ENCODE assay signal across 9 mouse cellular contexts in genomic region chr3:90652878-90653508, GRCm38 (mm10). TPM values are rescaled to one million over a fixed set of nuclear protein-coding genes. Genes with fewer than 3 reads are reported as not detected.
DNase-seq lines count a peak whose midpoint lies in the region; ATAC-seq and TF ChIP-seq lines count a peak whose summit lies in the region.
"Had no signal": no experiment of that assay in that cellular context is flagged by ENCODE, and none has a peak within 500 bp of the region (broad histone marks: within the 10 kb centered on the region; RNA-seq: fewer than 3 reads in every experiment).

No protein-coding gene starts in this region.

- no peaks in the 10 kb centered on the region for H3K36me3 ChIP-seq in MEL (ENCODE audit: control insufficient read depth in 1 of 2, insufficient read depth in 2 of 2, low read length in 2 of 2)
- H3K36me3 ChIP-seq in forebrain, postnatal 0 days (ENCODE audit: insufficient read depth): no peaks in the 10 kb centered on the region
- no peaks in the 10 kb centered on the region for H3K36me3 ChIP-seq in hindbrain, embryonic 13.5 days

- peak; percentile 90 for TF ChIP-seq RAD21 in MEL (IDR thresholded peaks at IDR 0.05; ENCODE audit: low read depth, low read length)

- TF ChIP-seq EP300 in MEL (IDR thresholded peaks at IDR 0.05; ENCODE audit: low read depth in 1 of 2, low read length in 2 of 2): no peak

- H3K9me3 ChIP-seq in MEL (replicated peaks; ENCODE audit: insufficient read depth, low read length): no peaks in the 10 kb centered on the region
- H3K9me3 ChIP-seq in forebrain, postnatal 0 days (ENCODE audit: low read length): no peaks in the 10 kb centered on the region
- no peaks in the 10 kb centered on the region for H3K9me3 ChIP-seq in hindbrain, embryonic 13.5 days

- TF ChIP-seq CTCF in MEL (IDR thresholded peaks at IDR 0.05 in 2 of 3, conservative IDR thresholded peaks at IDR 0.05 in 1 of 3; ENCODE audit: control insufficient read depth in 1 of 3, insufficient read depth in 1 of 3, low read depth in 2 of 3, low read length in 3 of 3, poor library complexity in 1 of 3, severe bottlenecking in 1 of 3): peak; percentile 71 to 92 (median 88)
- TF ChIP-seq CTCF in forebrain, postnatal 0 days (IDR thresholded peaks at IDR 0.05; ENCODE audit: low read depth): peak; percentile 90

- H3K4me1 ChIP-seq in MEL (ENCODE audit: control insufficient read depth in 1 of 2, insufficient read depth in 2 of 2, low read length in 2 of 2): no peaks in the 10 kb centered on the region
- H3K4me1 ChIP-seq in forebrain, postnatal 0 days (ENCODE audit: insufficient read depth): no peaks in the 10 kb centered on the region
- H3K4me1 ChIP-seq in hindbrain, embryonic 13.5 days (replicated peaks): no peaks in the 10 kb centered on the region

- DNase-seq in MEL (ENCODE audit: low read depth, low spot score): peak; percentile 68
- DNase-seq in cerebellum, adult 11 months: peak; percentile 43
- DNase-seq in forebrain, postnatal 0 days: peak; percentile 89
- peak; percentile 84 to 87 for DNase-seq in layer of hippocampus, postnatal 10 days (ENCODE audit: low spot score in 2 of 2)
- DNase-seq in lung, postnatal 25 days (ENCODE audit: low spot score): peak; percentile 73
- DNase-seq in retina, postnatal 1 day: peak; percentile 86
- peak; percentile 71 for DNase-seq in urinary bladder, postnatal 25 days (ENCODE audit: low spot score)

- no peak overlapping the region for H3K27ac ChIP-seq in MEL (ENCODE audit: control insufficient read depth, low read depth, low read length)
- no peak overlapping the region for H3K27ac ChIP-seq in forebrain, postnatal 0 days (ENCODE audit: low read depth, low read length)
- no peak overlapping the region for H3K27ac ChIP-seq in hindbrain, embryonic 13.5 days
- H3K27ac ChIP-seq: macrophage had no signal

- H3K4me2 ChIP-seq in forebrain, postnatal 0 days (ENCODE audit: low read depth): no peak overlapping the region
- H3K4me2 ChIP-seq in hindbrain, embryonic 13.5 days: no peak overlapping the region

- peaks cover 3 to 5% of the 10 kb centered on the region in 2 experiments; a peak in 3 of 4 replicates for H3K27me3 ChIP-seq in MEL (ENCODE audit: control insufficient read depth in 1 of 2, insufficient read depth in 2 of 2, low read length in 2 of 2)
- peaks cover 4% of the 10 kb centered on the region; the same call in 1 of the 2 replicates for H3K27me3 ChIP-seq in forebrain, postnatal 0 days (ENCODE audit: insufficient read depth, low read length)
- 0 out of 2 replicates have a peak, but pooled peaks cover 5% of the 10 kb centered on the region for H3K27me3 ChIP-seq in hindbrain, embryonic 13.5 days

- TF ChIP-seq POLR2A in MEL (IDR thresholded peaks at IDR 0.05; ENCODE audit: control insufficient read depth in 1 of 2, insufficient read depth in 1 of 2, low read depth in 1 of 2, low read length in 2 of 2, poor library complexity in 1 of 2): no peak

- no peak overlapping the region for H3K4me3 ChIP-seq in MEL (ENCODE audit: control insufficient read depth in 1 of 2, insufficient read depth in 1 of 2, low read depth in 2 of 2, low read length in 2 of 2)
- H3K4me3 ChIP-seq in forebrain, postnatal 0 days (ENCODE audit: low read depth, low read length): no peak overlapping the region
- H3K4me3 ChIP-seq in hindbrain, embryonic 13.5 days: no peak overlapping the region

- peak; percentile 90 for ATAC-seq in forebrain, postnatal 0 days
- ATAC-seq in hindbrain, embryonic 13.5 days (ENCODE audit: low FRiP score): peak; percentile 83

- H3K79me2 ChIP-seq in MEL (ENCODE audit: control insufficient read depth, insufficient read depth, low read length, poor library complexity): no peaks in the 10 kb centered on the region

- H3K9ac ChIP-seq in MEL (ENCODE audit: control insufficient read depth, low read depth, low read length, poor library complexity, severe bottlenecking): no peak overlapping the region
- H3K9ac ChIP-seq in forebrain, postnatal 0 days: no peak overlapping the region
- H3K9ac ChIP-seq in hindbrain, embryonic 13.5 days: no peak overlapping the region

- 35% methylated on average over 5 of the region's 5 CpGs for WGBS in forebrain, postnatal 0 days
- WGBS in hindbrain, embryonic 13.5 days: 40% methylated on average over 5 of the region's 5 CpGs

TF ChIP-seq in MEL, 35 proteins besides CTCF, POLR2A, EP300 and RAD21:
- no peak for TF ChIP-seq JUND (IDR thresholded peaks at IDR 0.05; ENCODE audit: low read depth, low read length)
- peak; percentile 67 for TF ChIP-seq SMC3 (IDR thresholded peaks at IDR 0.05; ENCODE audit: low read depth, low read length)
- peak; percentile 69 for TF ChIP-seq ZC3H11A (IDR thresholded peaks at IDR 0.05; ENCODE audit: low read depth, low read length)

RNA-seq across cellular contexts. Expression of gene S100a7a, which starts 0.8 kb away (rescaled TPM):
- not detected in 2 replicates for total RNA-seq in MEL (2012; rRNA removed)
- polyA plus RNA-seq in MEL (2012; ENCODE audit: insufficient read depth in 1 of 2, insufficient read length in 2 of 2, low read depth in 1 of 2, low replicate concordance in 2 of 2, missing spikeins in 1 of 2): not detected
- 0.19 and 0.23 TPM in 2 replicates for total RNA-seq in forebrain, postnatal 0 days (2014; rRNA removed)
- not detected in 2 replicates for polyA plus RNA-seq in forebrain, postnatal 0 days (2015; fragmentation: Nextera tagmentation; extraction: Ambion mirVana)
- not detected in 2 replicates for polyA plus RNA-seq in hindbrain, embryonic 13.5 days (2015; fragmentation: Nextera tagmentation; extraction: Ambion mirVana)
- total RNA-seq in layer of hippocampus, postnatal 10 days (2021): under 1 TPM in 1 of 2 experiments, not detected in 1; 0.27 TPM
- polyA plus RNA-seq: macrophage had no signal

RNA-seq across cellular contexts. Expression of gene S100a8, which starts 15.8 kb away (rescaled TPM):
- not detected in 2 replicates for total RNA-seq in MEL (2012; rRNA removed)
- not detected for polyA plus RNA-seq in MEL (2012; ENCODE audit: insufficient read depth in 1 of 2, insufficient read length in 2 of 2, low read depth in 1 of 2, low replicate concordance in 2 of 2, missing spikeins in 1 of 2)
- total RNA-seq in forebrain, postnatal 0 days (2014; rRNA removed): 6.7 and 15.1 TPM in 2 replicates
- 4.3 and 13.9 TPM in 2 replicates for polyA plus RNA-seq in forebrain, postnatal 0 days (2015; fragmentation: Nextera tagmentation; extraction: Ambion mirVana)
- 8.9 and 11.2 TPM in 2 replicates for polyA plus RNA-seq in hindbrain, embryonic 13.5 days (2015; fragmentation: Nextera tagmentation; extraction: Ambion mirVana)
- 1 to 10 TPM in 1 of 2 experiments, not detected in 1; 10.0 TPM for total RNA-seq in layer of hippocampus, postnatal 10 days (2021)

RNA-seq across cellular contexts. Expression of gene S100a6, which starts 40.3 kb away (rescaled TPM):
- total RNA-seq in MEL (2012; rRNA removed): 0.85 and 2.1 TPM in 2 replicates
- polyA plus RNA-seq in MEL (2012; ENCODE audit: insufficient read depth in 1 of 2, insufficient read length in 2 of 2, low read depth in 1 of 2, low replicate concordance in 2 of 2, missing spikeins in 1 of 2): 1 to 10 TPM in 1 of 2 experiments, not detected in 1; 4.7 TPM
- 17.9 and 18.1 TPM in 2 replicates for total RNA-seq in forebrain, postnatal 0 days (2014; rRNA removed)
- polyA plus RNA-seq in forebrain, postnatal 0 days (2015; fragmentation: Nextera tagmentation; extraction: Ambion mirVana): 34.9 and 40.7 TPM in 2 replicates
- polyA plus RNA-seq in hindbrain, embryonic 13.5 days (2015; fragmentation: Nextera tagmentation; extraction: Ambion mirVana): 38.4 and 42.3 TPM in 2 replicates
- 10 to 100 TPM; 30.9 to 35.7 TPM for total RNA-seq in layer of hippocampus, postnatal 10 days (2021)

RNA-seq across cellular contexts. Expression of gene S100a9, which starts 42.5 kb away (rescaled TPM):
- not detected in 2 replicates for total RNA-seq in MEL (2012; rRNA removed)
- not detected for polyA plus RNA-seq in MEL (2012; ENCODE audit: insufficient read depth in 1 of 2, insufficient read length in 2 of 2, low read depth in 1 of 2, low replicate concordance in 2 of 2, missing spikeins in 1 of 2)
- total RNA-seq in forebrain, postnatal 0 days (2014; rRNA removed): 0.90 and 5.3 TPM in 2 replicates
- polyA plus RNA-seq in forebrain, postnatal 0 days (2015; fragmentation: Nextera tagmentation; extraction: Ambion mirVana): 3.6 and 11.5 TPM in 2 replicates
- polyA plus RNA-seq in hindbrain, embryonic 13.5 days (2015; fragmentation: Nextera tagmentation; extraction: Ambion mirVana): 5.9 and 7.7 TPM in 2 replicates
- 10 to 100 TPM in 1 of 2 experiments, not detected in 1; 15.3 TPM for total RNA-seq in layer of hippocampus, postnatal 10 days (2021)

RNA-seq across cellular contexts. Expression of gene S100a5, which starts 44.7 kb away (rescaled TPM):
- not detected in 2 replicates for total RNA-seq in MEL (2012; rRNA removed)
- not detected for polyA plus RNA-seq in MEL (2012; ENCODE audit: insufficient read depth in 1 of 2, insufficient read length in 2 of 2, low read depth in 1 of 2, low replicate concordance in 2 of 2, missing spikeins in 1 of 2)
- total RNA-seq in forebrain, postnatal 0 days (2014; rRNA removed): not detected in 2 replicates
- polyA plus RNA-seq in forebrain, postnatal 0 days (2015; fragmentation: Nextera tagmentation; extraction: Ambion mirVana): 0.79 TPM in 1 of 2 replicates, not detected in the other
- not detected in 2 replicates for polyA plus RNA-seq in hindbrain, embryonic 13.5 days (2015; fragmentation: Nextera tagmentation; extraction: Ambion mirVana)
- not detected for total RNA-seq in layer of hippocampus, postnatal 10 days (2021)
- polyA plus RNA-seq: macrophage had no signal
